Mouse (Mus musculus): Measurements from ENCODE around the gene Snx5. TPM values are rescaled to one million over a fixed set of nuclear protein-coding genes. Genes with fewer than 3 reads are reported as not detected.

The Snx5 gene
- polyA plus RNA-seq, 1 experiment from 2014 or later, result 61.7 TPM

DNA sequence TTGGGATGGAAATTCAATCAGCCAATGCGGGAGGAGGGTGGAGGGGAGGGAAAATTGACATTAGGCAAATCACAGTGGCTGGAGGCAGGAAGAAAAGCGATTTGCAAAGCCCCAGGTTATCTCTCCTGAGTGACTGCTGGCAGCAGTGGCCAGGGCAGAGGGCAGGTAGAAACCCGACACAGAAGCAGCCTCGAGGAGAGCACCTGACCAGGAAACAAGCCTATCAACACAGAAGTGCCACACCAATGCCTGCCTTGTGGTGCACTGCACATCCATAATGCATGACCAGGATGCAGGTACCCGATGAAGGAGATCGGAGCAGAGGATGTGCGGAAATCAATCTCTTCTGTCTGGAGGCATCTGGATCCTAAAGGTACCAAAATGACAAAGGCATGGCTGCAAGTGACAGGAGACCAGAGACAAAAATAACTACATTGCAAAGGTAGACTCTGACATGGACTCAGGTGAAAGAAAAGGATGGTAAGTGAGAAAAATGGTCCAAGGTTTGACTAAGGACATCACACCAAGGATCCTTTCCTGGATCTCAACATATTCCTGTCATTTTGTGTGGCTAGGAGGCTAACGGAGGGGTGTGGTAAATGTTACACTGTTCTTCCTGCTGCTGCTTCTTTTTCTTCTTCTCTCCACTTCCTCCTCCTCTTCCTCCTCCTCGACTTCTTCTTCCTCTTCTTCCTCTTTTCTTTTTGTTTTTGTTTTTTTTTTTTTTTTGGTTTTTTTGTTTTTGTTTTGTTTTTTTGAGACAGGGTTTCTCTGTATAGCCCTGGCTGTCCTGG is 33.7 kb downstream of the Snx5 start:
- DNase-seq (ENCODE audit: low spot score) (no peak), ATAC-seq (no peak)
- no peak overlapping the region for H3K9ac ChIP-seq (ENCODE audit: low read length)
- H3K27ac ChIP-seq (ENCODE audit: low read depth, low read length), result no peak overlapping the region
- no peaks in the 10 kb centered on the region for H3K4me1 ChIP-seq (ENCODE audit: control insufficient read depth, insufficient read depth, low read length)
- 71% methylated on average over 9 of the region's 9 CpGs for WGBS
- H3K27me3 ChIP-seq (replicated peaks; ENCODE audit: control insufficient read depth, insufficient read depth, low read length), result no peaks in the 10 kb centered on the region
- H3K4me2 ChIP-seq (ENCODE audit: low read length), result no peak overlapping the region
- H3K9me3 ChIP-seq (replicated peaks; ENCODE audit: control insufficient read depth, low read length), result no peaks in the 10 kb centered on the region
- no peaks in the 10 kb centered on the region for H3K36me3 ChIP-seq (ENCODE audit: control insufficient read depth, insufficient read depth, low read length)
- H3K4me3 ChIP-seq (ENCODE audit: low read depth, low read length), result no peak overlapping the region

- H3K27ac ChIP-seq (ENCODE audit: low read depth, low read length), result no peak overlapping the region
- ATAC-seq (no peak), DNase-seq (ENCODE audit: low spot score) (no peak)
- H3K9me3 ChIP-seq (replicated peaks; ENCODE audit: control insufficient read depth, low read length), result no peaks in the 10 kb centered on the region
- H3K4me3 ChIP-seq (ENCODE audit: low read depth, low read length), result no peak overlapping the region
- H3K4me2 ChIP-seq (ENCODE audit: low read length), result no peak overlapping the region
- 89% methylated on average over 3 of the region's 3 CpGs for WGBS
- H3K9ac ChIP-seq (ENCODE audit: low read length), result no peak overlapping the region
- no peaks in the 10 kb centered on the region for H3K36me3 ChIP-seq (ENCODE audit: control insufficient read depth, insufficient read depth, low read length)
- H3K4me1 ChIP-seq (ENCODE audit: control insufficient read depth, insufficient read depth, low read length), result no peaks in the 10 kb centered on the region
- no peaks in the 10 kb centered on the region for H3K27me3 ChIP-seq (replicated peaks; ENCODE audit: control insufficient read depth, insufficient read depth, low read length)
These were observed 34.9 kb downstream of the Snx5 start for GRCm38 (mm10) chr2:144235776-144236175.

DNA sequence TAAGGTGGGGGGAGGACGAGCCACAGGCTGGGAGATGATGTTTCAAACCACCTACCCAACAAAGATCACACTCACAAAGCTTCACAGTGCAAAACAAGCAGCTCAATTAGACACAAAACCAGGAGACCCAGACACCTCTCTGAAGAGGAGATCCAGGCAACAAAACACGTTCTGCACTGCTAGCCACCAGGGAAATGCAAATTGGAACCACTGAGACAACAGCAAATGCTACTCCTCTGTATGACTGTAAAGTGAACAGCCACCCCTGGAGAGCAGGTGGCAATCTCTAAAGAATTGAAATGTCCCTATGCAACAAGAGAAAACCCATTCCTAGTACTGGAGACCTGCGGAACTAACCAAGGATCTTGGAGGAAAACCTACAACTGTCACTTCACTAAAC is 37.2 kb downstream of the Snx5 start:
- Histone ChIP-seq H3K4me2 (ENCODE audit: low read length) (no peak overlapping the region), H3K9me3 (replicated peaks; ENCODE audit: control insufficient read depth, low read length) (no peaks in the 10 kb centered on the region), H3K4me1 (ENCODE audit: control insufficient read depth, insufficient read depth, low read length) (no peaks in the 10 kb centered on the region), H3K4me3 (ENCODE audit: low read depth, low read length) (no peak overlapping the region), H3K27me3 (replicated peaks; ENCODE audit: control insufficient read depth, insufficient read depth, low read length) (no peaks in the 10 kb centered on the region), H3K36me3 (ENCODE audit: control insufficient read depth, insufficient read depth, low read length) (no peaks in the 10 kb centered on the region), H3K9ac (ENCODE audit: low read length) (no peak overlapping the region), H3K27ac (ENCODE audit: low read depth, low read length) (no peak overlapping the region)
- DNase-seq (ENCODE audit: low spot score), result no peak
- ATAC-seq, result no peak
- 71% methylated on average over 3 of the region's 3 CpGs for WGBS

- H3K27me3 ChIP-seq (replicated peaks; ENCODE audit: control insufficient read depth, insufficient read depth, low read length), result no peaks in the 10 kb centered on the region
- no peak overlapping the region for H3K27ac ChIP-seq (ENCODE audit: low read depth, low read length)
- H3K4me1 ChIP-seq (ENCODE audit: control insufficient read depth, insufficient read depth, low read length), result no peaks in the 10 kb centered on the region
- H3K9ac ChIP-seq (ENCODE audit: low read length), result no peak overlapping the region
- DNase-seq (ENCODE audit: low spot score) (no peak), ATAC-seq (no peak)
- H3K4me3 ChIP-seq (ENCODE audit: low read depth, low read length), result no peak overlapping the region
- WGBS, result 82% methylated on average over 5 of the region's 5 CpGs
- no peaks in the 10 kb centered on the region for H3K9me3 ChIP-seq (replicated peaks; ENCODE audit: control insufficient read depth, low read length)
- H3K36me3 ChIP-seq (ENCODE audit: control insufficient read depth, insufficient read depth, low read length), result no peaks in the 10 kb centered on the region
- H3K4me2 ChIP-seq (ENCODE audit: low read length), result no peak overlapping the region
These were observed 39.6 kb downstream of the Snx5 start for GRCm38 (mm10) chr2:144231115-144231514.

DNA sequence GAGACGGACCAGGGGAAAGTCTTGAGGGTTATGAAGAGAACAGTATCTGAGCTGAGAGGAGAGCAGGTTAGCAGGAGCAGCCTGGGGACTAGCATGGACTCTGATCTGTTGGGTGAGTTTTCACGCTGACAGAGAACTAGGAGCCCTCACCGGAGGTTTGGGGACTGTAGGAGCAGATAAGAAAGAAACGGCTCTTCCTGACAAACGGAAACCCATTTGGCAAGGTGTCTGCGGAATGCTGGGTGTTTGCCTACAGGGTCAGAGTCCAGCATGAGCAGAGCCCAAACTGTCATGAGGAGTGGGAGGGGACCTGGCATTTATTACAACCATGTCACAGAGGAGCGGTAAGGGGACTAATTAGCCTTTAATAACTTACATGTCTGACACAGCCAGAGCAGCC is 40.2 kb downstream of the Snx5 start:
- no peaks in the 10 kb centered on the region for H3K9me3 ChIP-seq (replicated peaks; ENCODE audit: control insufficient read depth, low read length)
- H3K4me3 ChIP-seq (ENCODE audit: low read depth, low read length), result no peak overlapping the region
- WGBS, result 82% methylated on average over 7 of the region's 7 CpGs
- DNase-seq (ENCODE audit: low spot score) (no peak), ATAC-seq (no peak)
- H3K4me1 ChIP-seq (ENCODE audit: control insufficient read depth, insufficient read depth, low read length), result no peaks in the 10 kb centered on the region
- H3K36me3 ChIP-seq (ENCODE audit: control insufficient read depth, insufficient read depth, low read length), result no peaks in the 10 kb centered on the region
- H3K27ac ChIP-seq (ENCODE audit: low read depth, low read length), result no peak overlapping the region
- no peak overlapping the region for H3K4me2 ChIP-seq (ENCODE audit: low read length)
- no peaks in the 10 kb centered on the region for H3K27me3 ChIP-seq (replicated peaks; ENCODE audit: control insufficient read depth, insufficient read depth, low read length)
- no peak overlapping the region for H3K9ac ChIP-seq (ENCODE audit: low read length)

- H3K27me3 ChIP-seq (replicated peaks; ENCODE audit: control insufficient read depth, insufficient read depth, low read length), result no peaks in the 10 kb centered on the region
- no peak overlapping the region for H3K4me2 ChIP-seq (ENCODE audit: low read length)
- DNase-seq (ENCODE audit: low spot score), result no peak
- 91% methylated on average over 14 of the region's 14 CpGs for WGBS
- H3K4me1 ChIP-seq (ENCODE audit: control insufficient read depth, insufficient read depth, low read length), result no peaks in the 10 kb centered on the region
- H3K4me3 ChIP-seq (ENCODE audit: low read depth, low read length), result no peak overlapping the region
- no peak for ATAC-seq
- H3K9me3 ChIP-seq (replicated peaks; ENCODE audit: control insufficient read depth, low read length), result no peaks in the 10 kb centered on the region
- H3K36me3 ChIP-seq (ENCODE audit: control insufficient read depth, insufficient read depth, low read length), result no peaks in the 10 kb centered on the region
- H3K27ac ChIP-seq (ENCODE audit: low read depth, low read length), result no peak overlapping the region
- no peak overlapping the region for H3K9ac ChIP-seq (ENCODE audit: low read length)
These were observed 41.1 kb downstream of the Snx5 start for GRCm38 (mm10) chr2:144229647-144230046.

DNA sequence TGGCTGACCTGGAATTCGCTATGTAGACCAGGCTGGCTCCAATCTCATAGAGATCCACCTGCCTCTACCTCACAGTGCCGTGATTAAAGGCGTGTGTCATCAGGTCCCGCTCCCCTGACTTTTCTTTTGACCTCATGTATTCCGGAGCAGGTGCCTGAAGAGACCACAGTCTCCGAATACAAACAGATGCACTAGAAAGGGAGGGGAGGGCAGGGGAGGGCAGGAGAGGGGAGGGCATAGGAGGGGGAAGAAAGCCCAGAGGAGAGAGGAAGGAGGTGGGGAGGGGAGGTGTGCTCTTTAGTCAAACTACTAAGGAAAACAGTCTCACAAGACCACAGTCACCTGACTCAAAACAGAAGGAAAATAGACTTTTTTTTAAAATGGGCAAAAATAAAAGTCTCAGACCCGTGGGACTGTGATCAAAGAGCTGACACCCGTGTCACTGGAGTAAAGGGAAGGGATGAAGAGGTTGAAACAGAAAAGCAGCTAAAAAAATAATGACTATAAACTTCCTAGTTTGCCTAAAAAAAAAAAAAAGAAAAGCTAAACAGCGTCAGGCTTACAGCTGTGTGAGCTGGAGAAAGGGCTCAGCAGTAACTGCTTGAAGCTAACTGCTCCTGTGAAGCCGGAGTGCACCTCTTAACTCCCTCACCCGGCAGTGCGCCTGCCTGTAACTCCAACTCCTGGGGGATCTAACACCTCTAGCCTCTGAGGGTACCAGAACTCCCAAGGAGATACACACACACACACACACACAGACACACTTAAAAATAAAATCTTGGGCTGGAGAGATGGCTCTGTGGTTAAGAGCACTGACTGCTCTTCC is 42.0 kb downstream of the Snx5 start:
- no peak for ATAC-seq
- DNase-seq (ENCODE audit: low spot score), result no peak

DNA sequence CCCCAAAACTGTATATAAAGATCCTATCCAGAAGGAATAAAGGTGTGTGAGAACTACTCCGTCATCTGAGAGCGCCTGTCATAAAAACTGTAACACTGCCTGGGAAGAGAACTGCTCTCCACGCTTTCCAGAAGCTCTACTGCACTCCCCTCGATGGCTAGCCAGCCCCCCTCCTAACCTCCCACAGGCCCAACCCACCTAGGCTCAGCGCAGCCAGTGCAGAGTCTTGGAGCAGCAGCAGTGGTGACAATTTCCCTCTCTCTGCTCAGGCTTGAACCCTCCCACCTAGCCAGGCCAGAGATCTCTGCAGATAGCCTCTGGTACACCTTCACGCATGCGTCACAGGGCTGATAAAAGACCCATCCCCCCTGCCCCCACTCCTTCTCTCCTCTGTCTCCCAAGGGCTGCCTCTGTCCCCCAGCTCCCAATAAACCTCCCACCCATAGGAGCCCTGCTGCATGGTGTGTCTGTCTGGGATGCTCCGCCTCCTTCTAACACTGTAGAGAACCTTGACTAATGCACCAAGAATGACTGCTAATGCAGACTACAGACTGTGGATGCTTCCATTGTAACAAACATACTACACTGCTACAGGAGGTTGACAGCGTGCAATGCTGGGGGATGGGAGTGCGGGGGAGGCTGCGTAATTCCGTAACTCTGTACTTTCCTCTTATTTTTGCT is 43.7 kb downstream of the Snx5 start:
- Histone ChIP-seq H3K27me3 (replicated peaks; ENCODE audit: control insufficient read depth, insufficient read depth, low read length) (no peaks in the 10 kb centered on the region), H3K9ac (ENCODE audit: low read length) (no peak overlapping the region), H3K36me3 (ENCODE audit: control insufficient read depth, insufficient read depth, low read length) (no peaks in the 10 kb centered on the region), H3K4me2 (ENCODE audit: low read length) (no peak overlapping the region), H3K4me1 (ENCODE audit: control insufficient read depth, insufficient read depth, low read length) (no peaks in the 10 kb centered on the region), H3K27ac (ENCODE audit: low read depth, low read length) (no peak overlapping the region), H3K9me3 (replicated peaks; ENCODE audit: control insufficient read depth, low read length) (no peaks in the 10 kb centered on the region), H3K4me3 (ENCODE audit: low read depth, low read length) (no peak overlapping the region)
- 90% methylated on average over 12 of the region's 12 CpGs for WGBS
- DNase-seq (ENCODE audit: low spot score) (no peak), ATAC-seq (no peak)

More for the DNA sequence above, 42.0 kb downstream of the Snx5 start:
- H3K9me3 ChIP-seq (replicated peaks; ENCODE audit: control insufficient read depth, low read length), result no peaks in the 10 kb centered on the region
- H3K36me3 ChIP-seq (ENCODE audit: control insufficient read depth, insufficient read depth, low read length), result no peaks in the 10 kb centered on the region
- no peak overlapping the region for H3K9ac ChIP-seq (ENCODE audit: low read length)
- no peaks in the 10 kb centered on the region for H3K4me1 ChIP-seq (ENCODE audit: control insufficient read depth, insufficient read depth, low read length)
- WGBS, result 82% methylated on average over 12 of the region's 12 CpGs
- H3K4me3 ChIP-seq (ENCODE audit: low read depth, low read length), result no peak overlapping the region
- H3K27me3 ChIP-seq (replicated peaks; ENCODE audit: control insufficient read depth, insufficient read depth, low read length), result no peaks in the 10 kb centered on the region
- no peak overlapping the region for H3K4me2 ChIP-seq (ENCODE audit: low read length)
- H3K27ac ChIP-seq (ENCODE audit: low read depth, low read length), result no peak overlapping the region

All from forebrain, embryonic 14.5 days (tissue).